Mouse (Mus musculus) stomach, embryonic 14.5 days (tissue): ENCODE measurements around the gene Slc22a23. TPM values are rescaled to one million over a fixed set of nuclear protein-coding genes. Genes with fewer than 3 reads are reported as not detected.

ENCODE experiments used
- ATAC-seq: fragments of 200-750 bp; cut with Nextera tagmentation; 2 replicates; pipeline ENCODE4 v1.8.0; 2017; ENCODE audit warnings: low read depth, moderate TSS enrichment; ENCODE audit not compliant: insufficient number of reproducible peaks, insufficient read depth, low FRiP score
- H3K27ac ChIP-seq: fragments of 300-500 bp; sonication (generic); 2 replicates; pipeline ENCODE4 v1.5.1; 2014; ENCODE audit warnings: mild to moderate bottlenecking, low read length, moderate library complexity, mixed read lengths
- H3K27me3 ChIP-seq: fragments of 300-500 bp; sonication (generic); 2 replicates; pipeline ENCODE4 v1.6.1; 2014; ENCODE audit warnings: low read length, control low read depth, mixed read lengths; ENCODE audit not compliant: control insufficient read depth, insufficient read depth
- H3K36me3 ChIP-seq: fragments of 300-500 bp; sonication (generic); 2 replicates; pipeline ENCODE4 v1.6.1; 2014; ENCODE audit warnings: mild to moderate bottlenecking, control low read depth, low read length, moderate library complexity, mixed read lengths; ENCODE audit not compliant: control insufficient read depth, insufficient read depth
- H3K4me1 ChIP-seq: fragments of 300-500 bp; sonication (generic); 2 replicates; pipeline ENCODE4 v1.6.1; 2014; ENCODE audit warnings: low read length, control low read depth, mixed read lengths; ENCODE audit not compliant: control insufficient read depth, insufficient read depth
- H3K4me2 ChIP-seq: fragments of 300-500 bp; sonication (generic); replicated peaks from 2 replicates; pipeline ENCODE4 v1.6.1; 2014; ENCODE audit warnings: low read depth, low read length, control low read depth
- H3K4me3 ChIP-seq: fragments of 300-500 bp; sonication (generic); 2 replicates; pipeline ENCODE4 v1.5.1; 2014; ENCODE audit warnings: low read depth, low read length, control low read depth
- H3K9ac ChIP-seq: fragments of 300-500 bp; sonication (generic); replicated peaks from 2 replicates; pipeline ENCODE4 v1.6.1; 2014; ENCODE audit warnings: low read depth, mild to moderate bottlenecking, control low read depth, low read length, moderate library complexity, mixed read lengths
- H3K9me3 ChIP-seq: fragments of 300-500 bp; sonication (generic); 2 replicates; pipeline ENCODE4 v1.6.1; 2016; ENCODE audit warnings: low read depth, low read length, control low read depth; ENCODE audit not compliant: control insufficient read depth
- WGBS: fragments of 180-500 bp; shearing (Covaris S2); extraction: QIAGEN DNeasy Blood & Tissue Kit; methylation state at CpG from one replicate; pipeline ENCODE4 v1.1.7; 2014; 5-methylcytosine and 5-hydroxymethylcytosine counted together
- polyA plus RNA-seq: library from polyadenylated mRNA; unstranded; fragments of >200 nt; fragmentation: Nextera tagmentation; extraction: Ambion mirVana; gene quantifications from 2 replicates; pipeline ENCODE4 v1.2.1, GENCODE M21; 2014

Gene Slc22a23
- polyA plus RNA-seq, 1 experiment from 2014 or later = 4.9 TPM

- WGBS = 87% methylated on average over 2 of the region's 2 CpGs
- H3K9me3 ChIP-seq = no peaks in the 10 kb centered on the region
- H3K27ac ChIP-seq = no peak overlapping the region
- no peak overlapping the region for H3K9ac ChIP-seq
- no peak for ATAC-seq
- H3K36me3 ChIP-seq = no peaks in the 10 kb centered on the region
- no peaks in the 10 kb centered on the region for H3K4me1 ChIP-seq
- no peak overlapping the region for H3K4me2 ChIP-seq
- no peak overlapping the region for H3K4me3 ChIP-seq
- no peaks in the 10 kb centered on the region for H3K27me3 ChIP-seq
Observed at GRCm38 (mm10) chr13:34312346-34313002, 32.5 kb downstream of the Slc22a23 start.

- no peaks in the 10 kb centered on the region for H3K36me3 ChIP-seq
- ATAC-seq = no peak
- no peaks in the 10 kb centered on the region for H3K27me3 ChIP-seq
- no peaks in the 10 kb centered on the region for H3K4me1 ChIP-seq
- H3K9me3 ChIP-seq = no peaks in the 10 kb centered on the region
- H3K27ac ChIP-seq = no peak overlapping the region
- no peak overlapping the region for H3K9ac ChIP-seq
- H3K4me3 ChIP-seq = no peak overlapping the region
- H3K4me2 ChIP-seq = no peak overlapping the region
- WGBS = 82% methylated on average over 2 of the region's 2 CpGs
Observed at GRCm38 (mm10) chr13:34311593-34311992, 33.4 kb downstream of the Slc22a23 start.

- H3K4me3 ChIP-seq = no peak overlapping the region
- H3K36me3 ChIP-seq = no peaks in the 10 kb centered on the region
- H3K27ac ChIP-seq = no peak overlapping the region
- no peaks in the 10 kb centered on the region for H3K9me3 ChIP-seq
- ATAC-seq = no peak
- H3K4me1 ChIP-seq = no peaks in the 10 kb centered on the region
- no peak overlapping the region for H3K4me2 ChIP-seq
- 57% methylated on average over 3 of the region's 3 CpGs for WGBS
- H3K9ac ChIP-seq = no peak overlapping the region
- H3K27me3 ChIP-seq = no peaks in the 10 kb centered on the region
Observed at GRCm38 (mm10) chr13:34308604-34308927, 36.4 kb downstream of the Slc22a23 start.

GRCm38 (mm10) chr13:34307696-34308603 lies 37.0 kb downstream of the Slc22a23 start:
- WGBS = 57% methylated on average over 7 of the region's 7 CpGs
- Histone ChIP-seq H3K9ac (no peak overlapping the region), H3K36me3 (no peaks in the 10 kb centered on the region), H3K27me3 (no peaks in the 10 kb centered on the region), H3K27ac (no peak overlapping the region), H3K9me3 (no peaks in the 10 kb centered on the region), H3K4me2 (no peak overlapping the region), H3K4me3 (no peak overlapping the region), H3K4me1 (no peaks in the 10 kb centered on the region)
- no peak for ATAC-seq

GRCm38 (mm10) chr13:34305964-34306671 lies 38.9 kb downstream of the Slc22a23 start:
- no peak for ATAC-seq
- Histone ChIP-seq H3K4me3 (no peak overlapping the region), H3K27me3 (no peaks in the 10 kb centered on the region), H3K4me2 (no peak overlapping the region), H3K9ac (no peak overlapping the region), H3K4me1 (no peaks in the 10 kb centered on the region), H3K9me3 (no peaks in the 10 kb centered on the region), H3K36me3 (no peaks in the 10 kb centered on the region), H3K27ac (no peak overlapping the region)
- WGBS = 88% methylated on average over 2 of the region's 2 CpGs

- Histone ChIP-seq H3K9me3 (no peaks in the 10 kb centered on the region), H3K27ac (no peak overlapping the region), H3K9ac (no peak overlapping the region), H3K4me1 (no peaks in the 10 kb centered on the region), H3K36me3 (no peaks in the 10 kb centered on the region), H3K27me3 (no peaks in the 10 kb centered on the region), H3K4me2 (no peak overlapping the region), H3K4me3 (no peak overlapping the region)
- WGBS = 85% methylated on average over 3 of the region's 3 CpGs
- no peak for ATAC-seq
Observed at GRCm38 (mm10) chr13:34304896-34305295, 40.1 kb downstream of the Slc22a23 start.

- H3K36me3 ChIP-seq = no peaks in the 10 kb centered on the region
- H3K9ac ChIP-seq = no peak overlapping the region
- no peaks in the 10 kb centered on the region for H3K4me1 ChIP-seq
- H3K4me3 ChIP-seq = no peak overlapping the region
- no peak overlapping the region for H3K27ac ChIP-seq
- H3K9me3 ChIP-seq = no peaks in the 10 kb centered on the region
- no peak for ATAC-seq
- no peaks in the 10 kb centered on the region for H3K27me3 ChIP-seq
- H3K4me2 ChIP-seq = no peak overlapping the region
- WGBS = 49% methylated on average over 6 of the region's 6 CpGs
Observed at GRCm38 (mm10) chr13:34303386-34304016, 41.5 kb downstream of the Slc22a23 start.

GRCm38 (mm10) chr13:34301585-34301984 lies 43.4 kb downstream of the Slc22a23 start:
- 31% methylated on average over 3 of the region's 3 CpGs for WGBS
- no peak overlapping the region for H3K27ac ChIP-seq
- no peaks in the 10 kb centered on the region for H3K9me3 ChIP-seq
- no peak overlapping the region for H3K4me2 ChIP-seq
- ATAC-seq = no peak
- no peaks in the 10 kb centered on the region for H3K4me1 ChIP-seq
- H3K36me3 ChIP-seq = peaks cover 4% of the 10 kb centered on the region; the same call in 1 of the 2 replicates
- H3K9ac ChIP-seq = no peak overlapping the region
- no peaks in the 10 kb centered on the region for H3K27me3 ChIP-seq
- H3K4me3 ChIP-seq = no peak overlapping the region
